Mouse (Mus musculus) midbrain, embryonic 14.5 days (tissue): ENCODE measurements around the gene Dclk2. TPM values are rescaled to one million over a fixed set of nuclear protein-coding genes. Genes with fewer than 3 reads are reported as not detected.
A peak's percentile ranks its signal among the peaks of the same experiment; 100 is the strongest.

ENCODE experiments used
- ATAC-seq: fragments of 200-750 bp; cut with Nextera tagmentation; 2 replicates; pipeline ENCODE4 v1.8.0; 2017; ENCODE audit warnings: moderate number of reproducible peaks, moderate library complexity; ENCODE audit not compliant: low FRiP score, low TSS enrichment
- DNase-seq: peaks from one replicate; pipeline ENCODE4 v3.0.0-alpha.2; 2015
- H3K27ac ChIP-seq: fragments of 300-500 bp; sonication (generic); replicated peaks from 2 replicates; pipeline ENCODE4 v1.5.1; 2014; ENCODE audit warnings: mild to moderate bottlenecking, low read depth, low read length, moderate library complexity
- H3K27me3 ChIP-seq: fragments of 300-500 bp; sonication (generic); 2 replicates; pipeline ENCODE4 v1.6.1; 2014; ENCODE audit warnings: low read length, control low read depth, mixed read lengths; ENCODE audit not compliant: control insufficient read depth, insufficient read depth
- H3K36me3 ChIP-seq: fragments of 300-500 bp; sonication (generic); 2 replicates; pipeline ENCODE4 v1.6.1; 2014; ENCODE audit warnings: low read length, control low read depth; ENCODE audit not compliant: control insufficient read depth, insufficient read depth
- H3K4me1 ChIP-seq: fragments of 300-500 bp; sonication (generic); 2 replicates; pipeline ENCODE4 v1.6.1; 2014; ENCODE audit warnings: mild to moderate bottlenecking, antibody characterized with exemption, low read length, control low read depth; ENCODE audit not compliant: control insufficient read depth, insufficient read depth
- H3K4me2 ChIP-seq: fragments of 300-500 bp; sonication (generic); 2 replicates; pipeline ENCODE4 v1.6.1; 2014; ENCODE audit warnings: mild to moderate bottlenecking, low read length, moderate library complexity
- H3K4me3 ChIP-seq: fragments of 300-500 bp; sonication (generic); replicated peaks from 2 replicates; pipeline ENCODE4 v1.5.1; 2014; ENCODE audit warnings: low read depth, low read length
- H3K9ac ChIP-seq: fragments of 300-500 bp; sonication (generic); replicated peaks from 2 replicates; pipeline ENCODE4 v1.6.1; 2014; ENCODE audit warnings: mild to moderate bottlenecking, low read length, moderate library complexity
- H3K9me3 ChIP-seq: fragments of 300-500 bp; sonication (generic); 2 replicates; pipeline ENCODE4 v1.6.1; 2016; ENCODE audit warnings: low read length, control low read depth, mixed read lengths; ENCODE audit not compliant: control insufficient read depth
- WGBS: fragments of 180-500 bp; shearing (Covaris S2); extraction: QIAGEN DNeasy Blood & Tissue Kit; methylation state at CpG from one replicate; pipeline ENCODE4 v1.1.7; 2014; 5-methylcytosine and 5-hydroxymethylcytosine counted together
- polyA plus RNA-seq: library from polyadenylated mRNA; unstranded; fragments of >200 nt; fragmentation: Nextera tagmentation; extraction: Ambion mirVana; gene quantifications from 2 replicates; pipeline ENCODE4 v1.2.1, GENCODE M21; 2014

Gene Dclk2
- polyA plus RNA-seq, 1 experiment from 2014 or later = 91.1 TPM

DNA sequence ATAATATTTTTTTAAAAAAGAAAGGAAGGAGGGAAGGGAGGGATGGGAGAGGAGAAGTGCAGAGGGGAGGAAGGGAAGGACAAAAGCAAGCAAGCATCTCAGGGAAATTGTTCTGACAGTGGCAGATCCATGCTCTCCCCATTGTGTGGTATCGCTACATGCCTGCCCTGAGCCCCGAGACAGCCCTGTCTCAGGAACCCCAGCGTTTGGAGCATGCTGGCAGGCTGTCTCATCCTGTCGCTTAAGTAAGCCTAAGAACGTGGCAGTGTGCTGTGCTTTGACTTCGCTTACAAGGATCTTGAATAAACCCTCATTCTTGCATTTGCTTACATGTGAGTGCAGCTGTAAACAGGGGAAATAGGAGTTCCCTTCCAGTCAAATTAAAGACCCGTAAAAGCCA is 170.0 kb downstream of the Dclk2 start:
- DNase-seq (peak; percentile 71), ATAC-seq (no peak)
- Histone ChIP-seq H3K27ac (peak overlapping the region; percentile 73), H3K4me1 (peaks cover 43% of the 10 kb centered on the region), H3K9me3 (no peaks in the 10 kb centered on the region), H3K27me3 (no peaks in the 10 kb centered on the region), H3K9ac (peak overlapping the region; percentile 36), H3K36me3 (no peaks in the 10 kb centered on the region), H3K4me3 (no peak overlapping the region), H3K4me2 (peak overlapping the region; percentile 37)
- 12% methylated on average over 7 of the region's 7 CpGs for WGBS

DNA sequence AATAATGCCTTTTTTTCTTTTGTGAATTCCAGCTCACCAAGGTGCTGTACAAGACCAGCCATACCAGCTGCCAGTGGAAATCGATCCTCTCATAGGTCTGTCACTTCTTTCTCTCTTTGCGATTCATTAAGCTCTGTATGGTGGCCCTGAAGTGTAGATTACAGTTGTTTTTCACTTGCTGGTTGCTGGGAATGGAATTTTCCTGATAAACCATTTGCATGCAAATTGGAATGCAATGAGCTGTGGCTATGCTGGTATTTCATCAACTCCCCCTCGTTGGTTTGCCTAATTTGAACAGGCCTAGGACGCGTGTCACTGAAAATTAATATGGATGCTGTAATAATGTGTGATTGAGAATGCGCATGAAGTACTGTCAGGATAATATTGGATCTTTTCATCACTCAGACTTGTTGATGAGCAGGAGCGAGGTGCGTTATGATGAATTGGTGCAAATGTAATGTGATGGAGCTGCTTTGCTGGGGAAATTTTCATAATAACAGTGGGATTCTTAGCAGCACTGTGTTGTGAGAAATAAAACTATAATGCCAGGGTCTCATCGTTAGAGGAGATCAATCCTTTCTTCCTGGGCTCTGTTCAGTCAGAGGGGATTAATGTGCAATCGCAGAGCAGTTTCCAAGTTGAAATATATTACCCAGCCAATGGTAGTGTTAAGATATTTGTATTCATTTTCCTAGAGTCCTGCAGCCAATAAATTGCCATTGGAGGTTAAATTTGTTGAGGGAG is 174.7 kb downstream of the Dclk2 start:
- Histone ChIP-seq H3K4me2 (peak overlapping the region; percentile 26), H3K9me3 (no peaks in the 10 kb centered on the region), H3K36me3 (no peaks in the 10 kb centered on the region), H3K4me1 (peaks cover 31% of the 10 kb centered on the region), H3K4me3 (no peak overlapping the region), H3K27ac (peak overlapping the region; percentile 71), H3K27me3 (no peaks in the 10 kb centered on the region), H3K9ac (no peak overlapping the region)
- peak; percentile 50; the same call in 1 of the 2 replicates for ATAC-seq
- WGBS = 18% methylated on average over 10 of the region's 10 CpGs
- peak; percentile 61 for DNase-seq

DNA sequence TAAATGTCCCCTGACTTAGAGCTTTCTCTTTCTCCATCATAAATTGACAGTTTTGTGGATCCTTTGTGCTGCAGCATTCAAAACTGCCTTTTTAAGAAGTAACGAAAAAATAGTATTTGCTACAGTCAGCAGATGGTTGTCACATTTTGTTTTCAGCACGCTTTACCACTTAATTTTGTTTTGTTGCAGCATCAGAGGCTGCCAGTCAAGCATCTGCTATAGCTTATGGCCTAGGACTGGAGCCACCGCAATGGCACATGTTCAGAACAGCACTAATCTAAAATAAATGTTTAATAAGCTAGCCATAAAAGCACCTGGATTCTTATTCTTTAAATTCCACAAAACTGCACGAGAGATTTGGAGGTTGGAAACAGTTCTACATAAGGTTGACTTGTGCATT is 175.3 kb downstream of the Dclk2 start:
- H3K9me3 ChIP-seq = no peaks in the 10 kb centered on the region
- ATAC-seq = peak; percentile 57; the same call in 1 of the 2 replicates
- no peaks in the 10 kb centered on the region for H3K36me3 ChIP-seq
- no peaks in the 10 kb centered on the region for H3K27me3 ChIP-seq
- H3K27ac ChIP-seq = peak overlapping the region; percentile 71
- peaks cover 25% of the 10 kb centered on the region for H3K4me1 ChIP-seq
- H3K4me3 ChIP-seq = no peak overlapping the region
- H3K4me2 ChIP-seq = no peak overlapping the region
- H3K9ac ChIP-seq = no peak overlapping the region
- peak; percentile 59 for DNase-seq
- WGBS = 25% methylated on average over 4 of the region's 4 CpGs

DNA sequence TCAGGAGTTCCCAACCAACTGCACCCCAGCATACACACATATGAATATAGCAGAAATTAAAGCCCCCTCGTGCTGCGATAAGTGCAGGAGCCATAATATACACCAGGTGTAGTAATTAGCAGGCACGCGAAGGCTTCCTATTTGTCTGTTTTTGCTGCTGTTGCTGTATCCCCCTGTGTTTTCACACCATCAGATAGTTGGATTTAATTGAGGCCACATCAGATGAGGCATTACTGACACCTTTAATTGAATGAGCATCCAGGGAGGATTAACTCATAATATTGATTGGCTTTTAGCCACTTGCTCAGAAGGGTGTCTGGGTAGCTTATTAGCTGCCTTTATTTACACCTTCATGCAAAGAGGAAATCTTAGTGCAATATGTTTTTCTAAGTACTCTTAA is 180.9 kb downstream of the Dclk2 start:
- ATAC-seq = no peak
- 46% methylated on average over 4 of the region's 4 CpGs for WGBS
- 0 out of 2 replicates have a peak overlapping the region, but pooled peaks have one; percentile 14 for H3K27ac ChIP-seq

GRCm38 (mm10) chr3:86738831-86739230 is 181.8 kb downstream of the Dclk2 start:
- DNase-seq (no peak), ATAC-seq (no peak)
- H3K9ac ChIP-seq = no peak overlapping the region
- no peaks in the 10 kb centered on the region for H3K9me3 ChIP-seq
- H3K4me2 ChIP-seq = no peak overlapping the region
- no peaks in the 10 kb centered on the region for H3K4me1 ChIP-seq
- no peaks in the 10 kb centered on the region for H3K27me3 ChIP-seq
- 67% methylated on average over 3 of the region's 3 CpGs for WGBS
- no peak overlapping the region for H3K4me3 ChIP-seq
- H3K27ac ChIP-seq = no peak overlapping the region
- no peaks in the 10 kb centered on the region for H3K36me3 ChIP-seq

More for the DNA sequence above, 180.9 kb downstream of the Dclk2 start:
- Histone ChIP-seq H3K4me2 (no peak overlapping the region), H3K9me3 (no peaks in the 10 kb centered on the region), H3K9ac (no peak overlapping the region), H3K4me1 (no peaks in the 10 kb centered on the region), H3K4me3 (no peak overlapping the region), H3K36me3 (no peaks in the 10 kb centered on the region), H3K27me3 (no peaks in the 10 kb centered on the region)
- no peak for DNase-seq

Other genes starting within 250 kb of the Dclk2 start
- 38.5 and 43.9 TPM in 2 replicates for gene Cd1d1, start 78.6 kb upstream of the Dclk2 start, polyA plus RNA-seq